In genomic region chr6:65042491-65043171, GRCm38 (mm10) we compare ENCODE assay signal across 8 mouse cellular contexts. TPM values are rescaled to one million over a fixed set of nuclear protein-coding genes. Genes with fewer than 3 reads are reported as not detected.
DNase-seq lines count a peak whose midpoint lies in the region; ATAC-seq and TF ChIP-seq lines count a peak whose summit lies in the region.

Smarcad1 (plus strand) TSS chr6:65042583.

- peak; percentile 95 for ATAC-seq in embryonic facial prominence, embryonic 14.5 days (ENCODE audit: low read depth)
- ATAC-seq in limb, embryonic 13.5 days (ENCODE audit: low FRiP score, low read depth) = peak; percentile 95
- peak; percentile 96 for ATAC-seq in midbrain, embryonic 16.5 days

- under 1% methylated on average over 80 of the region's 81 CpGs for WGBS in embryonic facial prominence, embryonic 14.5 days
- WGBS in heart, adult 2 months = under 1% methylated on average over 81 of the region's 81 CpGs
- 0% methylated on average over 81 of the region's 81 CpGs for WGBS in limb, embryonic 13.5 days
- under 1% methylated on average over 77 of the region's 81 CpGs for WGBS in midbrain, embryonic 16.5 days

- peaks cover 37% of the 10 kb centered on the region for H3K36me3 ChIP-seq in embryonic facial prominence, embryonic 14.5 days (ENCODE audit: control insufficient read depth, insufficient read depth, low read length)
- H3K36me3 ChIP-seq in heart, adult 2 months (ENCODE audit: control insufficient read depth, insufficient read depth, low read length) = peaks cover 2% of the 10 kb centered on the region
- H3K36me3 ChIP-seq in limb, embryonic 13.5 days = peaks cover 37% of the 10 kb centered on the region
- peaks cover 19% of the 10 kb centered on the region for H3K36me3 ChIP-seq in midbrain, embryonic 16.5 days (ENCODE audit: control insufficient read depth, insufficient read depth, low read length)

- TF ChIP-seq POLR2A in heart, adult 2 months (IDR thresholded peaks at IDR 0.05; ENCODE audit: insufficient read depth, low read depth, low read length) = peak; percentile 49; the same call in 1 of the 2 replicates

- peak within 1 kb of the TSS; percentile 99 for H3K9ac ChIP-seq in embryonic facial prominence, embryonic 14.5 days (ENCODE audit: low read depth, low read length)
- peak within 1 kb of the TSS; percentile 97 for H3K9ac ChIP-seq in heart, adult 2 months (ENCODE audit: low read depth, low read length)
- H3K9ac ChIP-seq in limb, embryonic 13.5 days = peak within 1 kb of the TSS; percentile 97
- peak within 1 kb of the TSS; percentile 99 for H3K9ac ChIP-seq in midbrain, embryonic 16.5 days (ENCODE audit: low read depth, low read length)

- peaks cover 9% of the 10 kb centered on the region for H3K4me1 ChIP-seq in embryonic facial prominence, embryonic 14.5 days (ENCODE audit: control insufficient read depth, insufficient read depth, low read length)
- peaks cover 6% of the 10 kb centered on the region for H3K4me1 ChIP-seq in heart, adult 2 months (ENCODE audit: control insufficient read depth, insufficient read depth, low read length)
- H3K4me1 ChIP-seq in limb, embryonic 13.5 days = peaks cover 8% of the 10 kb centered on the region
- peaks cover 11% of the 10 kb centered on the region for H3K4me1 ChIP-seq in midbrain, embryonic 16.5 days (ENCODE audit: control insufficient read depth, insufficient read depth, low read length)

- peak within 1 kb of the TSS; percentile 83 for H3K4me3 ChIP-seq in embryonic facial prominence, embryonic 14.5 days (ENCODE audit: low read depth, low read length)
- H3K4me3 ChIP-seq in heart, adult 2 months = peak within 1 kb of the TSS; percentile 84
- H3K4me3 ChIP-seq in limb, embryonic 13.5 days = peak within 1 kb of the TSS; percentile 77
- H3K4me3 ChIP-seq in midbrain, embryonic 16.5 days (ENCODE audit: low read depth, low read length) = peak within 1 kb of the TSS; percentile 85

- 0 out of 2 replicates have a peak, but pooled peaks cover 8% of the 10 kb centered on the region for H3K9me3 ChIP-seq in embryonic facial prominence, embryonic 14.5 days (ENCODE audit: control insufficient read depth, low read length)
- H3K9me3 ChIP-seq in limb, embryonic 13.5 days = no peaks in the 10 kb centered on the region
- no peaks in the 10 kb centered on the region for H3K9me3 ChIP-seq in midbrain, embryonic 16.5 days (replicated peaks; ENCODE audit: control insufficient read depth, low read length, poor library complexity, severe bottlenecking)

- no peaks in the 10 kb centered on the region; the same call in 1 of the 2 replicates for H3K79me2 ChIP-seq in heart, adult 2 months (replicated peaks; ENCODE audit: control insufficient read depth, insufficient read depth, low read length)

- intact Hi-C loops in heart, adult 2 months (cut with DNase I) = loop anchor here (5.0 kb wide), 1 partner anchor 1490 kb away; no protein-coding TSS in a partner anchor

- 0 out of 2 replicates have a peak, but pooled peaks have one; percentile 9 for TF ChIP-seq EP300 in heart, adult 2 months (IDR thresholded peaks at IDR 0.05; ENCODE audit: insufficient read depth, low read depth, low read length)

- peak within 1 kb of the TSS; percentile 98 for H3K27ac ChIP-seq in embryonic facial prominence, embryonic 14.5 days (replicated peaks; ENCODE audit: low read depth, low read length)
- H3K27ac ChIP-seq in heart, adult 2 months = peak within 1 kb of the TSS; percentile 89
- H3K27ac ChIP-seq in limb, embryonic 13.5 days = peak within 1 kb of the TSS; percentile 94
- H3K27ac ChIP-seq in midbrain, embryonic 16.5 days (ENCODE audit: low read length) = peak within 1 kb of the TSS; percentile 99

- no peaks in the 10 kb centered on the region for H3K27me3 ChIP-seq in embryonic facial prominence, embryonic 14.5 days (replicated peaks; ENCODE audit: control insufficient read depth, insufficient read depth, low read length)
- H3K27me3 ChIP-seq in heart, adult 2 months (ENCODE audit: control insufficient read depth, insufficient read depth, low read length) = no peaks in the 10 kb centered on the region
- no peaks in the 10 kb centered on the region for H3K27me3 ChIP-seq in limb, embryonic 13.5 days
- no peaks in the 10 kb centered on the region for H3K27me3 ChIP-seq in midbrain, embryonic 16.5 days (ENCODE audit: control insufficient read depth, insufficient read depth, low read depth, low read length)

- peak within 1 kb of the TSS; percentile 77 for H3K4me2 ChIP-seq in embryonic facial prominence, embryonic 14.5 days (ENCODE audit: low read depth, low read length)
- peak within 1 kb of the TSS; percentile 73 for H3K4me2 ChIP-seq in limb, embryonic 13.5 days (replicated peaks)
- H3K4me2 ChIP-seq in midbrain, embryonic 16.5 days (ENCODE audit: low read length) = peak within 1 kb of the TSS; percentile 59

- no peak; the same call in 1 of the 2 replicates for TF ChIP-seq CTCF in heart, adult 2 months (IDR thresholded peaks at IDR 0.05)

- DNase-seq in 3T3-L1 (ENCODE audit: low read depth, low spot score) = peak; percentile 99
- DNase-seq in adrenal gland, postnatal 4 days (ENCODE audit: low spot score in 2 of 2) = peak; percentile 76 to 79
- peak; percentile 99 for DNase-seq in embryonic facial prominence, embryonic 14.5 days (ENCODE audit: low spot score)
- DNase-seq in heart, adult 2 months = peak; percentile 91 to 92
- peak; percentile 88 to 90 for DNase-seq in kidney, adult 8-10 months
- peak; percentile 78 to 88 for DNase-seq in spleen, postnatal 10 days (ENCODE audit: low spot score in 2 of 2)

RNA-seq across cellular contexts. Expression of gene Smarcad1, which starts in this region (rescaled TPM):
- total RNA-seq in adrenal gland, postnatal 4 days (2021) = 10 to 100 TPM; 52.0 to 58.1 TPM
- polyA plus RNA-seq in embryonic facial prominence, embryonic 14.5 days (2014; fragmentation: Nextera tagmentation; extraction: Ambion mirVana) = 46.7 and 48.3 TPM in 2 replicates
- 10 to 100 TPM; 14.1 to 16.3 TPM for total RNA-seq in heart, adult 2 months (2021)
- polyA plus RNA-seq in heart, adult 2 months (2012; rRNA removed) = 7.8 and 13.2 TPM in 2 replicates
- 78.5 and 79.8 TPM in 2 replicates for polyA plus RNA-seq in limb, embryonic 13.5 days (2015; fragmentation: Nextera tagmentation; extraction: Ambion mirVana)
- polyA plus RNA-seq in midbrain, embryonic 16.5 days (2015; fragmentation: Nextera tagmentation; extraction: Ambion mirVana) = 52.2 and 68.1 TPM in 2 replicates

Comparison
In these comparisons a context has a peak if more than half of its experiments do, and no peak if none do; other contexts are left out.
1. Peak in every context shown above with its lines: DNase-seq, ATAC-seq, H3K4me3 ChIP-seq and H3K27ac ChIP-seq.